Mouse (Mus musculus): ENCODE data around the gene Nup85. TPM values are rescaled to one million over a fixed set of nuclear protein-coding genes. Genes with fewer than 3 reads are reported as not detected.

Gene Nup85
- polyA plus RNA-seq (2012; rRNA removed) = 25.9 and 31.4 TPM in 2 replicates

DNA sequence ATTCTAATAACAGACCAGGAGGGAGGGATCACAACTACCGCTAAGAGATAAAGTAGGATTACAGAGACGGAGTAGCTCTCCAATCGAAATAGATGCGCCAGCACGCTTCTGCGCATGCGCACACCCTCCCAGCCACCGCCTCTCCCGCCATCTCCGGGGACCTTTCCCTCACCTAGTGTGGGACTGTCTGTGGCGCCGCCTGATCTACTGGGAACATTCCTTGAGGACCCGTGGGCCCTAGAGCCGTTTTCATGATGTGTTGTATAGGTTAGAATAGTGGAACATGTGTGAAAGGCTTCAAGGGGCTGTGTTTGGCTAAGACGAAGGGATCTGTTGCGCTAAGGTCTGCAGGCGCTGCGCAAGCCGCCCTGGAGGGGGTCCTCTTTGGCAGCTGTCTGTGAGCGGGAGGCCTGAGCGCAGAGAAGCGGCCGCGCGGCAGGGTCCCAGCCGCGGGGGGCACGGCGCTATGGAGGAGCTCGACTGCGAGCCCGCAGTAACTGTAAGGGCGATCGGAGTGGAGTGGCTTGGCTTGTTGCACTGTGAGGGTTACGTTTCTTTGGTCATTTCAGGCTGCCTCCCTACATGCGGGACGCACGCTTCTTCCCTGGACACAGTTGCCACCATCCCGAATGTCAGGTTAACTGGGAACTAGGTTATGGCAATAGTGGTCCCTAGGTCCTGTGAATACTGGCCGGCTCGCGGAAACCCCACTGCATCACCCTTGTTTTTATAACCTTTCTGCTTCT is at the start of gene Nup85:
Nup85 (plus strand) TSS at position 371 of the 746 bp plus-strand sequence.

DNA sequence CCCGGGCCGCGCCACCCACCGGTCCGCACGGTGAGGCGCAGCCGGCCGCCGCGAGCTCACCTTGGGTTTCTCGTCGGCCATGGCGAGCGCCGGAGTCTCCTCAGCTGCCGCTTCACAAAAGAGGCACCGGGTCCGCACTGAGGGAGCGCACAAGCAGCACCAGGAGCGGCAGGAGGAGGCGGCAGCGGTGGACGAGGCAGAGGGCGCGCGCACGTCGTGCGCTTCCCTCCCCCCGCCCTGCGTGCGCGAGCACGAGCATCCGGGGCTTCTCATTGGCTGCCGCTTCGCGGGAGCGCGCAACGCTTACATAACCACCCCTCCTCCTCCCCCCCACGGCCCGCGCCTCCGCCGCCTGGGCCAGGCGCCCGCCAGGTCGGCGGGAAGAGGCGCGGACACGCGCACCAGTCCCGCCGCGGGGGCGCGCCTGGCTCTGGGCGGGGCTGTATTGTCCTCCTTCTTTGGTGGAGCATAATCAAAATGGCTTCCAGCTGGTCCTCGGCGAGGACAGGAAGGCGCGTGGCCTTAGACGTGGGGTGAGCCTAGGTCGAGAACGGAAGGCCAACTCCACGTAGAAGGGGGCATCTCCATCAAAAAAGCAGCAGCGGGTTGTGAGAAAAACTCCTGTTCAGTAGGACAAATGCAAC is 28.1 kb upstream of the Nup85 start, which contains the start of gene Sumo2:
Sumo2 (minus strand) TSS at position 239 of the 644 bp plus-strand sequence.

GRCm38 (mm10) chr11:115603476-115604303 is 39.5 kb downstream of the Nup85 start, which contains the start of the genes Mrps7 and Gga3:
Gene Mrps7, plus strand, starts transcription at chr11:115603925.
Gene Gga3, minus strand, starts transcription at chr11:115604051.

GRCm38 (mm10) chr11:115612410-115613137 is 48.3 kb downstream of the Nup85 start, which contains the start of gene Mif4gd:
Gene Mif4gd, minus strand, starts transcription at chr11:115612969.

GRCm38 (mm10) chr11:115627705-115628464 is 63.7 kb downstream of the Nup85 start, which contains the start of gene Slc25a19:
Gene Slc25a19, minus strand, starts transcription at chr11:115628295.

Other genes with a start within 250 kb of the Nup85 start
- gene Ush1g, start 242.4 kb upstream of the Nup85 start, polyA plus RNA-seq (2012; rRNA removed) = 0.03 and 0.17 TPM in 2 replicates
- gene Otop3, start 229.7 kb upstream of the Nup85 start, polyA plus RNA-seq (2012; rRNA removed) = 0.05 TPM in 1 of 2 replicates, not detected in the other
- 154 and 170 TPM in 2 replicates for gene Hid1, start 196.7 kb upstream of the Nup85 start, polyA plus RNA-seq (2012; rRNA removed)
- 15.9 and 17.5 TPM in 2 replicates for gene Cdr2l, start 182.5 kb upstream of the Nup85 start, polyA plus RNA-seq (2012; rRNA removed)
- gene Mrpl58, start 160.7 kb upstream of the Nup85 start, polyA plus RNA-seq (2012; rRNA removed) = 62.6 and 65.1 TPM in 2 replicates
- gene Atp5h, start 144.5 kb upstream of the Nup85 start, polyA plus RNA-seq (2012; rRNA removed) = 70.2 and 90.1 TPM in 2 replicates
- 24.0 and 31.1 TPM in 2 replicates for gene Kctd2, start 144.3 kb upstream of the Nup85 start, polyA plus RNA-seq (2012; rRNA removed)
- gene Trim80, start 123.9 kb upstream of the Nup85 start, polyA plus RNA-seq (2012; rRNA removed) = 0.38 and 0.44 TPM in 2 replicates
- 96.1 and 135 TPM in 2 replicates for gene Slc16a5, start 102.0 kb upstream of the Nup85 start, polyA plus RNA-seq (2012; rRNA removed)
- gene Armc7, start 88.8 kb upstream of the Nup85 start, polyA plus RNA-seq (2012; rRNA removed) = 13.3 and 13.4 TPM in 2 replicates
- 128 and 130 TPM in 2 replicates for gene Nt5c, start 72.6 kb upstream of the Nup85 start, polyA plus RNA-seq (2012; rRNA removed)
- gene Jpt1, start 50.0 kb upstream of the Nup85 start, polyA plus RNA-seq (2012; rRNA removed) = 314 and 446 TPM in 2 replicates
- 24.5 and 24.8 TPM in 2 replicates for gene Sumo2, start 28.2 kb upstream of the Nup85 start, polyA plus RNA-seq (2012; rRNA removed)
- 15.9 and 19.3 TPM in 2 replicates for gene Mrps7, start 39.5 kb downstream of the Nup85 start, polyA plus RNA-seq (2012; rRNA removed)
- 18.0 and 29.5 TPM in 2 replicates for gene Gga3, start 39.6 kb downstream of the Nup85 start, polyA plus RNA-seq (2012; rRNA removed)
- 87.1 and 118 TPM in 2 replicates for gene Mif4gd, start 48.5 kb downstream of the Nup85 start, polyA plus RNA-seq (2012; rRNA removed)
- gene Slc25a19, start 63.9 kb downstream of the Nup85 start, polyA plus RNA-seq (2012; rRNA removed) = 29.7 and 37.1 TPM in 2 replicates
- 41.4 and 42.7 TPM in 2 replicates for gene Grb2, start 144.2 kb downstream of the Nup85 start, polyA plus RNA-seq (2012; rRNA removed)
- 156 and 168 TPM in 2 replicates for gene Tmem94, start 201.0 kb downstream of the Nup85 start, polyA plus RNA-seq (2012; rRNA removed)
- 85.6 and 103 TPM in 2 replicates for gene Caskin2, start 249.2 kb downstream of the Nup85 start, polyA plus RNA-seq (2012; rRNA removed)